Mouse (Mus musculus) brain, embryonic 14.5 days (tissue): ENCODE results near the gene Cep131.

Experiments used
- CTCF ChIP-seq: fragments of 200-500 bp; IDR thresholded peaks from 2 replicates; pipeline ENCODE4 v1.5.1; 2012; ENCODE audit warnings: inconsistent platforms, mild to moderate bottlenecking, moderate library complexity, borderline replicate concordance; ENCODE audit not compliant: insufficient read depth, insufficient read length; ENCODE audit errors: extremely low read depth
- POLR2A ChIP-seq: fragments of 200-500 bp; IDR thresholded peaks from 2 replicates; pipeline ENCODE4 v1.6.1; 2012; ENCODE audit warnings: mild to moderate bottlenecking, inconsistent platforms, borderline replicate concordance; ENCODE audit not compliant: poor library complexity, insufficient read depth, insufficient read length, severe bottlenecking; ENCODE audit errors: extremely low read depth

- TF ChIP-seq CTCF = no peak
- no peak for TF ChIP-seq POLR2A
Measured at GRCm38 (mm10) chr11:120071731-120072320, 14.8 kb downstream of the Cep131 start.
